Mouse (Mus musculus): ENCODE measurements around the gene Clmn. TPM values are rescaled to one million over a fixed set of nuclear protein-coding genes. Genes with fewer than 3 reads are reported as not detected.
A peak's percentile ranks its signal among the peaks of the same experiment; 100 is the strongest.

Gene Clmn
- polyA plus RNA-seq, 1 experiment from 2014 or later, result 5.5 TPM

DNA sequence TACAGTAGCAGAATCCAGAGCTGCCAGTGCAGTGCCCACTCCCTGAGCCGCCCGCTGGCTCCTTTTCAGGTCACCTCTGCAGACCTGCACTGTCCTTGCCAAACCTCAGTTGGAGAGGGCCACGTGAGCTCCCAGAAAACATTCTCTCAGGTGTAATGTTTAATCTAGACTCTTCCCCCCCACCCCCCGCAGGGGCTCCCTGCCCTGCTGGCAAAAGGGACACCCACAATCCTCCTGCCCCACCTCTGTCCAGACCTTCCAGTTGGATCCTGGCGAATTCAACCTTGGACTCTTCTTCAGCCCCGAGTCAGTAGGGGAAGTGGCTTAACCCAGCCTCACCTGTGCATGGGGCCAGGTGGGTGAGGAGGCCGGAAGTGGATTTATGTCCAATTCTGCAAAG lies 1.2 kb downstream of the Clmn start:
- Histone ChIP-seq H3K9ac (ENCODE audit: low read length) (0 out of 2 replicates have a peak overlapping the region, but pooled peaks have one; percentile 18), H3K9me3 (ENCODE audit: control insufficient read depth, low read length) (no peaks in the 10 kb centered on the region), H3K36me3 (ENCODE audit: control insufficient read depth, insufficient read depth, low read length) (no peaks in the 10 kb centered on the region), H3K4me2 (replicated peaks; ENCODE audit: low read depth) (peak overlapping the region; percentile 91), H3K4me1 (replicated peaks; ENCODE audit: control insufficient read depth, insufficient read depth) (no peaks in the 10 kb centered on the region), H3K27me3 (ENCODE audit: control insufficient read depth, insufficient read depth, low read length) (no peaks in the 10 kb centered on the region), H3K27ac (replicated peaks) (0 out of 2 replicates have a peak overlapping the region, but pooled peaks have one; percentile 30), H3K4me3 (ENCODE audit: low read depth, low read length) (peak overlapping the region; percentile 75; the same call in 1 of the 2 replicates)
- DNase-seq (ENCODE audit: low spot score), result peak; percentile 43
- WGBS, result 60% methylated on average over 7 of the region's 7 CpGs
- ATAC-seq (ENCODE audit: low FRiP score, low TSS enrichment), result peak; percentile 42
- TF ChIP-seq EP300 (optimal IDR thresholded peaks at IDR 0.05) (no peak), CTCF (IDR thresholded peaks at IDR 0.05; ENCODE audit: low read depth) (no peak)

DNA sequence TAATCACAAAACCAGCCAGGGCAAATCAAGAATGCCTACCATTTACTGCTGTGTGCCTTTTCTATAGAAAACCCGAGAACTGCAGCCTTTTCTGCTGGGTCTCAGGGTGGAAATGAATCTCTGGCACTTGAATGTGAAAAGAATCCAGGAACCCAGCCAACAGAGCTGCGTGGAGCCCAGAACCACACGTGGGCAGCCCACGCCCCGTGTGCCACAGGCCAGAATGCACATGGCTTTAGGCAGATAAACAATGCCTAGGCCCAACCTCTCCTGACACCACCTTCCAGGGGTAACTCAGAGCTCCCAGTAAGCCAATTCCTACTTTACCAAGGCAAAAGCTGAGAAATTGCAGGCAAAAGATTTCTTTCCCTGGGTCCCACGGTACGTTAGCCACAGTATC lies 5.7 kb downstream of the Clmn start:
- Histone ChIP-seq H3K4me3 (ENCODE audit: low read depth, low read length) (no peak overlapping the region), H3K9ac (ENCODE audit: low read length) (no peak overlapping the region), H3K4me2 (replicated peaks; ENCODE audit: low read depth) (no peak overlapping the region), H3K9me3 (ENCODE audit: control insufficient read depth, low read length) (no peaks in the 10 kb centered on the region), H3K36me3 (ENCODE audit: control insufficient read depth, insufficient read depth, low read length) (no peaks in the 10 kb centered on the region; the same call in 1 of the 2 replicates), H3K4me1 (replicated peaks; ENCODE audit: control insufficient read depth, insufficient read depth) (no peaks in the 10 kb centered on the region), H3K27me3 (ENCODE audit: control insufficient read depth, insufficient read depth, low read length) (no peaks in the 10 kb centered on the region), H3K27ac (replicated peaks) (peak overlapping the region; percentile 49; the same call in 1 of the 2 replicates)
- TF ChIP-seq EP300 (optimal IDR thresholded peaks at IDR 0.05), result no peak
- no peak for TF ChIP-seq CTCF (IDR thresholded peaks at IDR 0.05; ENCODE audit: low read depth)
- ATAC-seq (ENCODE audit: low FRiP score, low TSS enrichment), result no peak
- 52% methylated on average over 7 of the region's 7 CpGs for WGBS
- DNase-seq (ENCODE audit: low spot score), result peak; percentile 46

DNA sequence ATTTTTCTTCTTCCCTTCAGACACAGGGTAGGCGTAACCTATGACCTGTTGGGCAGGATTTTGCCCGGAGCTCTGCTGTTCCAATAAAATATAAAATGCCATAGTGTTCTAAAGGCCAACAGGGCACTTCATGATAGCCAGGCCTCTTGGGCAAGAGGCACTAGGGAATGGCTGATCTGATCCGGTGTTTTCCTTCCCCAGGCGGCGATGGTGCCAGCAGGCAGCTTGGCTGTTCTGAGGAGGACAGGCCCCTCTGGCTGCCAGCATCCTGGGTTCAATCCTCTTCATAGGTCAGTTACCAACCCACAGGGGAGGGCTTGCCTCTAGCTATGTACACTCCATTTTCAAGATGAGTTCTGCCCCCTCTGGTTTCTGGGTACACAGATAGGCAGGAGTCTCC lies 6.1 kb downstream of the Clmn start:
- no peak for TF ChIP-seq CTCF (IDR thresholded peaks at IDR 0.05; ENCODE audit: low read depth)
- no peak for TF ChIP-seq EP300 (optimal IDR thresholded peaks at IDR 0.05)
- Histone ChIP-seq H3K9ac (ENCODE audit: low read length) (no peak overlapping the region), H3K27me3 (ENCODE audit: control insufficient read depth, insufficient read depth, low read length) (no peaks in the 10 kb centered on the region), H3K4me3 (ENCODE audit: low read depth, low read length) (no peak overlapping the region), H3K4me2 (replicated peaks; ENCODE audit: low read depth) (no peak overlapping the region), H3K36me3 (ENCODE audit: control insufficient read depth, insufficient read depth, low read length) (no peaks in the 10 kb centered on the region; the same call in 1 of the 2 replicates), H3K4me1 (replicated peaks; ENCODE audit: control insufficient read depth, insufficient read depth) (no peaks in the 10 kb centered on the region), H3K9me3 (ENCODE audit: control insufficient read depth, low read length) (no peaks in the 10 kb centered on the region), H3K27ac (replicated peaks) (peak overlapping the region; percentile 49; the same call in 1 of the 2 replicates)
- DNase-seq (ENCODE audit: low spot score), result no peak
- 78% methylated on average over 5 of the region's 5 CpGs for WGBS
- no peak for ATAC-seq (ENCODE audit: low FRiP score, low TSS enrichment)

DNA sequence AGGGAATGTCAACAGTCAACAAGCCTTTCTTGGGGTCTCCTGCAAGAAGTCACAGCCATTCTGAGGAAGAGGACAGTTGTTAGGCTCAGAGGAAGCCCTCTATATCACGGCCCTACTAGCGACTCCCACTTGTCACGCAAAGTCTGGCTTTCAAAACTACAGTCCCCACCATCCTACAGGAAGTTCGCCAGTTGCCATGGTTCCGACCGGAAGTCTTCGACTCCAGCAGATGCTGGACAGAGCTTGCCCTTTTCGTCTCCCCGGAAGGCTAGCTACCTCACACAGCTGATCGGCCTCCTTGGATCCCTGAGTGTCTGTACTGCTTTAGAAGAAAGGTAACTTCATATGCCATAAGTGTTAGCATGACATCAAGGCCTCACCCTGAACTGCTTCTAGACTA lies 7.3 kb downstream of the Clmn start:
- H3K27me3 ChIP-seq (ENCODE audit: control insufficient read depth, insufficient read depth, low read length), result no peaks in the 10 kb centered on the region
- no peak overlapping the region for H3K27ac ChIP-seq (replicated peaks)
- DNase-seq (ENCODE audit: low spot score) (no peak), ATAC-seq (ENCODE audit: low FRiP score, low TSS enrichment) (no peak)
- H3K9ac ChIP-seq (ENCODE audit: low read length), result no peak overlapping the region
- no peak overlapping the region for H3K4me3 ChIP-seq (ENCODE audit: low read depth, low read length)
- no peaks in the 10 kb centered on the region for H3K9me3 ChIP-seq (ENCODE audit: control insufficient read depth, low read length)
- no peaks in the 10 kb centered on the region; the same call in 1 of the 2 replicates for H3K36me3 ChIP-seq (ENCODE audit: control insufficient read depth, insufficient read depth, low read length)
- H3K4me1 ChIP-seq (replicated peaks; ENCODE audit: control insufficient read depth, insufficient read depth), result 0 out of 2 replicates have a peak, but pooled peaks cover under 1% of the 10 kb centered on the region
- WGBS, result 82% methylated on average over 10 of the region's 10 CpGs
- TF ChIP-seq CTCF (IDR thresholded peaks at IDR 0.05; ENCODE audit: low read depth) (no peak), EP300 (optimal IDR thresholded peaks at IDR 0.05) (no peak)
- H3K4me2 ChIP-seq (replicated peaks; ENCODE audit: low read depth), result no peak overlapping the region

DNA sequence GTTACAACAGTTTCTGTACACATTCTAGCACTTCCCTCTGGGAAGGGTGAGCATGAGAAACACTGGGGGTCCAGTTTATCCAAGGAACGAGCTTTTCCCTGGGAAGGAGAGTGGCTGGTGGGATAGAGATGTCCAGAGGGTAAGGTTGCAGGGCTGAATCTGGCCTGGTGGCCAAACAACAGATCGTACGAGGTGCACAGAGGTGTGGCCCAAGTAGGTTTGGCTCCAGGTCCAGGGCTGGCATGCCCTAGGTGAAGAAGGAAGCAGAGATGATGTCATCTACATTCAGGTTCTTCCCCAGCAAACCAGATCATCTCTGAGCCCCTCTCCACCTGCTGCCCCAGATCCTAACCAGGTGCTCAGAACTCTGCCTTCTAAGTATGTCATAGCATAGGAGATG lies 8.3 kb downstream of the Clmn start:
- Histone ChIP-seq H3K27ac (replicated peaks) (peak overlapping the region; percentile 40; the same call in 1 of the 2 replicates), H3K4me1 (replicated peaks; ENCODE audit: control insufficient read depth, insufficient read depth) (peaks cover 3% of the 10 kb centered on the region; the same call in 1 of the 2 replicates), H3K9ac (ENCODE audit: low read length) (no peak overlapping the region), H3K36me3 (ENCODE audit: control insufficient read depth, insufficient read depth, low read length) (no peaks in the 10 kb centered on the region; the same call in 1 of the 2 replicates), H3K4me3 (ENCODE audit: low read depth, low read length) (no peak overlapping the region), H3K9me3 (ENCODE audit: control insufficient read depth, low read length) (no peaks in the 10 kb centered on the region), H3K27me3 (ENCODE audit: control insufficient read depth, insufficient read depth, low read length) (no peaks in the 10 kb centered on the region), H3K4me2 (replicated peaks; ENCODE audit: low read depth) (no peak overlapping the region)
- TF ChIP-seq CTCF (IDR thresholded peaks at IDR 0.05; ENCODE audit: low read depth), result no peak
- TF ChIP-seq EP300 (optimal IDR thresholded peaks at IDR 0.05), result no peak
- DNase-seq (ENCODE audit: low spot score) (peak; percentile 51), ATAC-seq (ENCODE audit: low FRiP score, low TSS enrichment) (peak; percentile 69)
- WGBS, result 62% methylated on average over 3 of the region's 3 CpGs

DNA sequence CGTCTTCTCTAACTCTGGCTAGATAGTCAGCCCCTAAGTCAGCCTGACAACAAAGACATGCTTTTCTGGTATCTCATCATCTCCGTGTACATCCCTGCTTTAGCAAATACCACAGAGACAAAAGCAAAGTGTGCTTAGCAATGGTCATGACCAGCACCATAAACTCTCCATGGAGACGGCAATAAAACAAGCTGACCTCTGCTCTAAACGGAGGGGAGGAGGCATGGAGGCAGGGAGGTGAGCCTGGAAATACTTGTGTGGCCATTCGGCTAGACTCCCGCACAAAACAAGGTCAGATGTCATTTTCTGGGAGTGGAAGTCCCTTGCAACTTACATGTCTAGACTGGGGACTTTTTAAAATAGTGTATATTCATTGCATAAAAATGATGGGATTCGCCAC lies 9.3 kb downstream of the Clmn start:
- H3K4me1 ChIP-seq (replicated peaks; ENCODE audit: control insufficient read depth, insufficient read depth), result peaks cover 3% of the 10 kb centered on the region; the same call in 1 of the 2 replicates
- H3K27ac ChIP-seq (replicated peaks), result no peak overlapping the region; the same call in 1 of the 2 replicates
- H3K36me3 ChIP-seq (ENCODE audit: control insufficient read depth, insufficient read depth, low read length), result no peaks in the 10 kb centered on the region; the same call in 1 of the 2 replicates
- DNase-seq (ENCODE audit: low spot score), result no peak
- no peak for ATAC-seq (ENCODE audit: low FRiP score, low TSS enrichment)
- no peak overlapping the region for H3K4me2 ChIP-seq (replicated peaks; ENCODE audit: low read depth)
- TF ChIP-seq CTCF (IDR thresholded peaks at IDR 0.05; ENCODE audit: low read depth), result no peak
- TF ChIP-seq EP300 (optimal IDR thresholded peaks at IDR 0.05), result no peak
- H3K27me3 ChIP-seq (ENCODE audit: control insufficient read depth, insufficient read depth, low read length), result no peaks in the 10 kb centered on the region
- no peaks in the 10 kb centered on the region for H3K9me3 ChIP-seq (ENCODE audit: control insufficient read depth, low read length)
- H3K9ac ChIP-seq (ENCODE audit: low read length), result no peak overlapping the region
- WGBS, result 57% methylated on average over 7 of the region's 7 CpGs
- no peak overlapping the region for H3K4me3 ChIP-seq (ENCODE audit: low read depth, low read length)
